Mouse (Mus musculus) embryonic stem cell, embryonic (primary cell): ENCODE data around the gene Adat3.

Experiments used
- CTCF ChIA-PET, 4 experiments: fragments of 300-600 bp in 2 of 4; fragments of 350-600 bp in 2 of 4; sonication (Branson Sonifier 250); formaldehyde crosslinking; loops; one replicate each; lab custom pipeline; 2022; ENCODE audit warnings: inconsistent platforms in 2 of 4; lab: Charles Lee
- POLR2A ChIA-PET, 4 experiments: fragments of 300-600 bp in 2 of 4; fragments of 350-600 bp in 2 of 4; sonication (Branson Sonifier 250); formaldehyde crosslinking; loops; one replicate each; lab custom pipeline; 2022; ENCODE audit warnings: antibody characterized with exemption in 4 of 4, inconsistent platforms in 1 of 4; lab: Charles Lee

Adat3 gene

DNA sequence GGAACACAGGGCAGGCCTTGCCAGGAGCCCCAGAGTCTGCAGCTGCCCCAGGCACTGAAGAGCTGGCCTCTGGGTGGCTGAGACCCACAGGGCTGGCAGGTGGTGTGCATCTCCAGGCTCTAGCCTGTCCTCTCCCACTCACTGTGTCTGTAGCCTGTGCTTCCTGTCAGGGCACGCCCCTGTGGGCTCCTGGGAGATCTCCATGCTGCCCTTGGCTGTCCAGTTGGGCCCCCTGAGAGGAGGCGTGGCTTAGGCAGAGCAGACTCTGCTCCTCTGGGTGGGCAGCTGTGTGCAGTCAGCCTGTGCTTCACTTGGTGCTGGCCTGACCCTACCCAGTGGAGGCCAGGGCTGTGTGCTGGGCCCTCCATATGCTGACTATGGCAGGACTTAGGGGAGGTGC is 25.0 kb downstream of the Adat3 start:
- POLR2A ChIA-PET: interaction anchor here in 2 of 4 experiments (0.9 to 10.3 kb wide), 9 partner anchors 9 to 58 kb away, joined by 3 to 121 read pairs (median 4); partner anchors contain the start of gene Abhd17a (in 1 of the 2)
- CTCF ChIA-PET: interaction anchor here in 3 of 4 experiments (0.7 to 1.3 kb wide), 4 partner anchors 10 to 49 kb away, joined by 3 read pairs; no protein-coding TSS in a partner anchor

DNA sequence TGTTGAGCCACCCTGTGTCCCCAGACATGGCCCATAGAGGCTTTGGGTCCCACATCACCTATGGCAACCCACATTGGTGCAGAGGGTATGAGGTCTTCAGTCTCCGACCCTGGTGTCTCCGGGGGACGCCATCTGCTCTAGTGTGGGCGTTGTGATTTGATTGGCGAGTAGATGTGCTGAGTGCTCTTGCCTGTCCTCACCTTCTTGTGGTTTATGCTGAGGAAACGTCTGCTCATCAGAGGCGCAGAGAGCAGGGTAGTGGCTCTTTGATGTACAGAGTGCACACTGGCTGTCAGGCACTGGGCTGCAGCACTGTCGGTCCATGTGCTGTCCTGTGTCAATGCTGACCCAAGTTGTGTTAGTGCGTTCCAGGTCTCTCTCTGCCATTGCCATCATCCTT is 26.2 kb downstream of the Adat3 start:
- ChIA-PET POLR2A (interaction anchor here in 2 of 4 experiments (0.8 to 10.3 kb wide), 5 partner anchors 8 to 48 kb away, joined by 3 to 121 read pairs (median 4); no protein-coding TSS in a partner anchor), CTCF (no interaction called here)

DNA sequence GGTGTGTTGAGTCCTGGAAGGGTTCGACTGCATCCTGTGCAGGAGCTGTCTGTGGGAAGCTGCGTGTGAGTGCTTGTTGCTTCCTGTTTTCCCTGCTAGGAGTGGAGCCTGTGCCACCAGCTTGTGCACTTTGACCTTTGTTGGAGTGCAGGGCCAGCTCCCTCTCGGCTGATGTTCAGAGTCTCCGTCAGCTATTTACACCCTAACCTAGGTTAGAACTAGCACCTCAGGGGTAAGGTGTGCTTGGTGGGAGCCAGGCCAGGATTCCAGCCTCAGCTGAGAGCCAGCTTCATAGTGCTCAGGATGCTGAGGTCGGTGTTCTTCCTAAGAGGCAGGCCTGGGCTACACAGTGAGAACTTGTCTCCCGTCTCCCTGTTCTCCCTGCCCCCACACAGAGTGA is 32.7 kb downstream of the Adat3 start:
- CTCF ChIA-PET: interaction anchor here in 2 of 4 experiments (0.6 to 1.6 kb wide), 3 partner anchors 12 to 57 kb away, joined by 3 to 4 read pairs (median 3); no protein-coding TSS in a partner anchor

DNA sequence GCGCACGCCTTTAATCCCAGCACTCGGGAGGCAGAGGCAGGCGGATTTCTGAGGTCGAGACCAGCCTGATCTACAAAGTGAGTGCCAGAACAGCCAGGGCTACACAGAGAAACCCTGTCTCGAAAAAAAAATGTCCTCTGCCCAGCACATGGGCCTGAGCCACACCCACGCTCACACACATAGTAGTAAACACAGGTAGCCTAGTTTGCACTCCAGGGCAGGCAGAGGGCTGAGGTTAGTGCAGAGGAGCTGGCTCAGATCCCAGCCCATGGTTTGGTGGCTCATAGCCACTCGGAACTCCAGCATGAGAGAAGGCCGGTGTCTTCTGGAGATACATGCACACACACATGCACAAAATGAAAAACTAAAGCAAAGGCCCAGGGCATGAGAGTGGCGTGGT is 44.3 kb downstream of the Adat3 start:
- ChIA-PET POLR2A (interaction anchor here in 3 of 4 experiments (0.7 to 33.3 kb wide), 9 partner anchors 8 to 90 kb away, joined by 3 to 944 read pairs (median 5); partner anchors contain the start of genes Mknk2 (in 2 of the 3) and Csnk1g2 (in 1 of the 3)), CTCF (interaction anchor here in 2 of 4 experiments (0.6 to 0.7 kb wide), 2 partner anchors 41 to 97 kb away, joined by 3 to 4 read pairs; no protein-coding TSS in a partner anchor)

More for the DNA sequence above, 32.7 kb downstream of the Adat3 start:
- POLR2A ChIA-PET: interaction anchor here in 2 of 4 experiments (0.8 to 16.1 kb wide), 16 partner anchors 11 to 74 kb away, joined by 3 to 147 read pairs (median 4); partner anchors contain the start of genes Csnk1g2 (in 2 of the 2), Gm49322 (in 1 of the 2), Mknk2 (in 1 of the 2) and Rexo1 (in 1 of the 2)

DNA sequence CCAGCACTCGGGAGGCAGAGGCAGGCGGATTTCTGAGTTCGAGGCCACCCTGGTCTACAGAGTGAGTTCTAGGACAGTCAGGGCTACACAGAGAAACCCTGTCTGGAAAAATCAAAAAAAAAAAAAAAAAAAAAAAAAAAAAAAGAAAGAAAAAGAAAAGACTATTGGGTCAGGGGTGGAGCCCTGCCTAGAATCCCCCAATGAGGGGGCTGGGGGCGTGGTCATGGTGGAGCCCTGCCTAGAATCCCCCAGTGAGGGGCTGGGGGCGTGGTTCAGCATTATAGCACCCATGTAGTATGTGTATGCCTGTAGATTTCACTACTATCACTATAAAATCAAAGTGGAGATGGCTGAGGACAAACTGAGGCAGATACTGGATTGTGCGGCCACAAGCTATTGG is 47.2 kb downstream of the Adat3 start:
- CTCF ChIA-PET: interaction anchor here in 2 of 4 experiments (0.5 to 2.0 kb wide), 4 partner anchors 71 to 231 kb away, joined by 3 to 5 read pairs (median 4); no protein-coding TSS in a partner anchor
- POLR2A ChIA-PET: interaction anchor here in 3 of 4 experiments (1.2 to 33.3 kb wide), 10 partner anchors 10 to 60 kb away, joined by 3 to 944 read pairs (median 12); partner anchors contain the start of genes Csnk1g2 (in 2 of the 3), Mknk2 (in 2 of the 3) and Abhd17a (in 1 of the 3)

DNA sequence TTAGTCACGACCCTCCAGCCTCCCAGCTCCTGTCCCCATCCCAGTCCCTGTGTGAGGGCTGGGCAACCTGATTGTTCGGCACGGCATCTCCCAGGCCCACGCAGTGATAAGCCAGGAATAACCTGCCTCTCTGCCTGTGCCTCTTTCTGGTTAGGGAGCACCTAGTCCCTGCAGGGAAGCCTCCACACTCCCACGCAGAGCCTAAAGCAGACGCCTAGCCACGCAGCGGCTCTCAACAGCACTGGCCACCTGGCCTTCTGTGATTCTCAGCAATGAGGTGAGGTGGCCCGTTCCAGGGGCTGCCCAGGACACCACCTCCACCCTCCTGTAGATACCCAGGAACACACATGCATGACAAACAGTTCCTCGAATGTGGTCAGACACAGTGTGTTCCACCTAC is 47.7 kb downstream of the Adat3 start:
- POLR2A ChIA-PET: interaction anchor here in 3 of 4 experiments (0.9 to 33.3 kb wide), 10 partner anchors 10 to 133 kb away, joined by 3 to 944 read pairs (median 12); partner anchors contain the start of genes Csnk1g2 (in 2 of the 3), Mknk2 (in 2 of the 3) and Abhd17a (in 1 of the 3)
- CTCF ChIA-PET: interaction anchor here in 2 of 4 experiments (0.5 to 2.0 kb wide), 4 partner anchors 10 to 231 kb away, joined by 3 to 5 read pairs (median 4); no protein-coding TSS in a partner anchor

DNA sequence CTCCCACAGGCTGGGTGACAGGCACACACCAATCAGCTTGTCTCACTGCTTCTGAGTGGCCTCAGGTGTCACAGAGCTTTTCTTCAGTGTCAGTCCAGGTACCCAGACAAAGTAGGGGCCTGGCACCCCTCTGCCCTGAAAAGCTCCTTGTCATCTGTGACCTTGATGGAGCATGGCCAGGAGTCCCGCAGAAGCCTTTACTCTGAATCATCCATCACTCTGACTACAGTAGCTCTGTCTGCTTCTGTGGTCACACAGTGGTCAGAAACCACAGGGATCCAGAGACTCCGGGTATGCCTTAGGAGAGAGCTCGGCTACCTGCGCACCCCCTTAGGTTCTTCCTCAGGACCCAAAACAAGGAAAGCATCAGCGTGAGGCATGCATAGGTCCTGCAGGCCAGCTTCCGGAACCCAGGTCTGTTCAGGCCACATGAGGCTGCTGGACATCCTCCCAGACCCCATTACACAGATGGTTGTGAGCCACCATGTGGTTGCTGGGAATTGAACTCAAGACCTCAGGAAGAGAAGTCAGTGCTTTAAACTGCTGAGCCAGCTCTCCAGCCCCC is 50.6 kb downstream of the Adat3 start:
- CTCF ChIA-PET: interaction anchor here in 3 of 4 experiments (0.6 to 2.1 kb wide), 11 partner anchors 8 to 147 kb away, joined by 3 to 9 read pairs (median 4); partner anchors contain the start of gene Abhd17a (in 1 of the 3)
- POLR2A ChIA-PET: interaction anchor here in 3 of 4 experiments (0.9 to 33.3 kb wide), 24 partner anchors 10 to 486 kb away, joined by 3 to 944 read pairs (median 5); partner anchors contain the start of genes Csnk1g2 (in 2 of the 3), Mknk2 (in 2 of the 3) and Abhd17a (in 1 of the 3)

DNA sequence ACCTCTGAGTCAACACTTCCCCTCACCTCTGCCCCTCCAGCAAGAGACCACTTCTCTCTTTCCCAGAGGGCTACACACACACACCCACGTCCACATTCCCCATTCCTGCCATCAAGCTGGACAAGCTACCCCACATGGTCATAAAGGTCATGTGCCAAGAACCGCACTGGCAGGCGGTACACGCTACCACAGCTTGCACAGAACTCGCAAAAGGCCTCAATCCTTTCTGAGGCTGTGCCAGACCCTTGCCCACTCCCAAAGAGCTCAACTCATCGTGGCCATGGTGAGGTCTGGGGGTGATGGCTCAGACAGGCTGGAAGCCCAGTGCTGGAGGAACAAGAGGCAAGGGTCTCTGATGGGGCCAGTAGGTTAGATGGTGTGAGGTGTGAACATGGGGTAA is 52.2 kb downstream of the Adat3 start:
- ChIA-PET CTCF (interaction anchor here in 1 of 4 experiments (1.6 kb wide), 1 partner anchor 10 kb away, joined by 9 read pairs; no protein-coding TSS in a partner anchor), POLR2A (interaction anchor here (0.6 to 33.3 kb wide), 17 partner anchors 10 to 99 kb away, joined by 3 to 944 read pairs (median 5); partner anchors contain the start of genes Mknk2 (in 2 of the 4), Abhd17a (in 1 of the 4) and Csnk1g2 (in 1 of the 4))

DNA sequence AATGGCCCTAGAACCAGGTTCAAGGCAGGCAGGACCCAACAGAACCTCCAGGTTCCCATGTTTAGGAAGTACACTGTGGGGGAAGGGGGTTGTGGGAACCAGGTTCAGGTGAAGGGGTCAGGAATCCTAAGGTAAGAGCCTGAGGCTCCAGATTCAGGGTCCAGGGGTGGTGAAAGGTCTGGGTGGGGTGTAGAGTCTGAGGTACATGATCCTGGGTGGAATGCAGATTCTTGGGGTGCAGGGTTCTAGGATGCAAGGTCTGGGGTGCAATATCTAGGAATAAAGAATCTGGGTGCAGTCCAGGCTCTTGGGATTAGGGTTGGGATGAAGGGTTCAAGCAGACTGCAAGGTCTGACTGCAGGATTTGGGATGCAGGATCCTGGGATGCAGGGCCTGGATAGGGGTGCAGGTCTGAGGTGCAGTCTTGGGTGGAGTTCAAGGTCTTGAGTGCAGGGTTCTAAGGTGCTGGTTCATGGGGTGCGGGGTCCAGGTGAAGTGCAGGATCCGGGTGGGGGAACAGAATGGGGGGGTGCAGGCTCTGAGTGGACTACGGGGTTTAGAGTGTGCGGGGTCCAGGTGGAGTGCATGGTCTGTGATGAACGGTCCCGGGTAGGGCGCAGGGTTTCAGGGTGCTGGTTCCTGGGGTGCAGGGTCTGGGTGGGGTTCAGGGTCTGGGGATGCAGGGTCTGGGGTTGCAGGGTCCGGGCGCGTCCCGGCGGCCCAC is 52.9 kb downstream of the Adat3 start:
- ChIA-PET CTCF (no interaction called here), POLR2A (interaction anchor here (1.1 to 33.3 kb wide), 8 partner anchors 15 to 65 kb away, joined by 3 to 944 read pairs (median 16); partner anchors contain the start of genes Mknk2 (in 2 of the 4) and Abhd17a (in 1 of the 4))

DNA sequence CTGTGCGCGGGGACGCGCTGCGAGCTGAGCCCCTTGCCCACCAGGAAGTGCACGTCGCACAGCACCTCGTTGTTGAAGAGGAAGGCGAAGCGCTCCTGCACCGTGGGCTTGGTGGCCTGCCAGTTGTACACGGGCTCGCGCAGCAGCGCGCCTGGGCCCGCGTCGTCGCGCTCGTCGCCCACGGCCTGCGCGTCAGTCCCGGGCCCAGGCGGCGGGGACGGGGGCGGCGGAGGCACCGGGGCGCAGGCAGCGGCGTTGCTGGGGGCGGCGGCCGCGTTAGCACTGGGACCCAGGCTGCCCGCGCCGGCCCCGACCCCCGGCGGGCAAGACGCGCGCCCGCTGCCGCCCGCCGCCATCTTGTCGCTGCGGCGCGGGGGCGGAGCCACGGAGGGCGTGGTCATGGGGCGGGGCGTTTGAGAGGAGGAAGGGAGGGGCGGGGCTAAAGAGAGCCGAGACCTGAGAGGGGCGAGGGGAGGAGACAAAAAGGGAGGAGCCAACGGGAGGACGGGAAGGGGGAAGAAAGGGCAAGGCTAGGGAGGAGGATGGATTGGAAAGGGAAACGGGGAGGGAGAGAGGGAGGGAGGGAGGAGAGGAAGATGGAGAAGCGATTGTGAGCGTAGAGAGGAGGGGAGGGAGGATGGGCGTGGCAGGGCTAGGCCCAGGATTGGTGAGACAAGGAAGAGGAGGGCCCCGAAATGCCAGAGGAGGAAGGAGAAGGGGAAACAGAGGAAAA is 53.6 kb downstream of the Adat3 start:
- ChIA-PET POLR2A (interaction anchor here in 2 of 4 experiments (0.7 to 33.3 kb wide), 9 partner anchors 15 to 225 kb away, joined by 3 to 944 read pairs (median 5); partner anchors contain the start of genes Mknk2 (in 2 of the 2), Abhd17a (in 1 of the 2) and Csnk1g2 (in 1 of the 2)), CTCF (interaction anchor here in 1 of 4 experiments (5.3 kb wide), 1 partner anchor 20 kb away, joined by 74 read pairs; the partner anchor contains the start of gene Mknk2)

DNA sequence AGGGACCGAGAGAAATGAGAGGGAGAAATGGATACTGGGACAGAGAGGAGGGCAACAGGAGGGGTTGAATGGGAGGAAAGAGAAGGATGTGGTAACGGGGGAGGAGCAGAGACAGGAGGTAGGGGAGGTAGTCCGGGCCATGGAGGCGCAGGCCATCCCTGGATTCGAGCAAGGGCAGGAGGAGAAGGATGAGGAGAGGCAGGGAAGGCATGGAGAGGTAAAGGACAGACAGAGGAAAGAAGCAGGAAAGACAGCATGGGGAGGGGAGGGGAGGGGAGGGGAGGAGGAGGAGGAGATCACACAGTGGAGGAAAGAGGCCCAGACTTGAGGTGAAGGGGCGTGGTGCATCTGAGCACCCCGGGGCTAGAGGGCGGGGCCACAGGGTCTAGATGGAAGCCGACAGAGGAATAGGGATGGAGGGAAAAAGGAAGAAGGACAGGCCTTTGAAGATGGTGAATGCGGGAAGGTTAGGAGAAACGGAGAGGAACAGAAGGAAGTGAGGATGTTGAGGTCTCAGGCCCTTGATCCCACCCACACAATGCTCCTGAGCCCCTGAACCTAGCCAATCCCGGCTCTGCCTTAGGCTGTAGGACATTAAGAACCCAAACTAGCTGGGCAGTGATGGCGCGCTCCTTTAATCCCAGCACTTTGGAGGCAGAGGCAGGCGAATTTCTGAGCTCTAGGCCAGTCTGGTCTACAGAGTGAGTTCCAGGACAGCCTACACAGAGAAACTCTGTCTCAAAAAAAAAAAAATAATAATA is 54.4 kb downstream of the Adat3 start, which contains the start of gene Btbd2:
TSS of gene Btbd2 (minus strand) at position 209 of the 761 bp plus-strand sequence.
- POLR2A ChIA-PET: interaction anchor here in 3 of 4 experiments (0.7 to 33.3 kb wide), 16 partner anchors 15 to 224 kb away, joined by 3 to 944 read pairs (median 5); partner anchors contain the start of genes Csnk1g2 (in 2 of the 3), Mknk2 (in 2 of the 3), Abhd17a (in 1 of the 3) and Ap3d1 (in 1 of the 3)
- CTCF ChIA-PET: interaction anchor here in 3 of 4 experiments (0.7 to 5.3 kb wide), 8 partner anchors 19 to 118 kb away, joined by 3 to 74 read pairs (median 4); partner anchors contain the start of genes Abhd17a (in 1 of the 3), Atp8b3 (in 1 of the 3), Klf16 (in 1 of the 3) and Mknk2 (in 1 of the 3)
